Mouse (Mus musculus) embryonic fibroblast, embryonic 13.5 days (primary cell): ENCODE measurements around the gene Casr. TPM values are rescaled to one million over a fixed set of nuclear protein-coding genes. Genes with fewer than 3 reads are reported as not detected.

Experiments
- H3K27ac ChIP-seq: 2 replicates; pipeline ENCODE4 v1.5.1; 2012; ENCODE audit warnings: low read length, control low read depth, inconsistent platforms; ENCODE audit not compliant: insufficient read depth
- H3K4me1 ChIP-seq: 2 replicates; pipeline ENCODE4 v1.6.1; 2011; ENCODE audit warnings: low read length; ENCODE audit not compliant: control insufficient read depth, insufficient read depth
- H3K4me3 ChIP-seq: 2 replicates; pipeline ENCODE4 v1.5.1; 2011; ENCODE audit warnings: mild to moderate bottlenecking, control low read depth, low read length; ENCODE audit not compliant: insufficient read depth
- CTCF ChIP-seq: IDR thresholded peaks from 2 replicates; pipeline ENCODE4 v1.5.1; 2011; ENCODE audit warnings: mild to moderate bottlenecking, control low read depth, low read length, moderate library complexity, borderline replicate concordance; ENCODE audit not compliant: insufficient read depth
- POLR2A ChIP-seq: IDR thresholded peaks from 2 replicates; pipeline ENCODE4 v1.6.1; 2011; ENCODE audit warnings: low read depth, mild to moderate bottlenecking, control low read depth, low read length, moderate library complexity
- polyA plus RNA-seq: library from polyadenylated mRNA; stranded (reverse); fragments of >200 nt; gene quantifications from 2 replicates; pipeline ENCODE4 v1.2.4, GENCODE M21; 2011; ENCODE audit warnings: low read depth; ENCODE audit not compliant: missing spikeins, insufficient read length

Gene Casr
- polyA plus RNA-seq, 1 experiment, result not detected

- no peaks in the 10 kb centered on the region for H3K4me1 ChIP-seq
- no peak for TF ChIP-seq CTCF
- TF ChIP-seq POLR2A, result no peak
- H3K27ac ChIP-seq, result no peak overlapping the region
- no peak overlapping the region for H3K4me3 ChIP-seq
Measured at GRCm38 (mm10) chr16:36460426-36460825, 101.5 kb downstream of the Casr start.

GRCm38 (mm10) chr16:36455342-36455802 is 106.6 kb downstream of the Casr start, which contains the start of gene Stfa3:
TSS of gene Stfa3 (minus strand) at chr16:36455392.
- no peaks in the 10 kb centered on the region for H3K4me1 ChIP-seq
- H3K4me3 ChIP-seq, result no peak within 1 kb of the TSS
- TF ChIP-seq POLR2A (no peak), CTCF (no peak)
- no peak within 1 kb of the TSS for H3K27ac ChIP-seq

Other genes with a start within 250 kb of the Casr start
- gene BC117090, start 227.8 kb downstream of the Casr start, polyA plus RNA-seq, result not detected in 2 replicates
- not detected in 2 replicates for gene BC100530, start 194.4 kb downstream of the Casr start, polyA plus RNA-seq
- not detected in 2 replicates for gene Stfa2, start 153.7 kb downstream of the Casr start, polyA plus RNA-seq
- gene Stfa3, start 106.7 kb downstream of the Casr start, polyA plus RNA-seq, result not detected in 2 replicates
- gene Cd86, start 103.9 kb upstream of the Casr start, polyA plus RNA-seq, result 0.21 TPM in 1 of 2 replicates, not detected in the other
- not detected in 2 replicates for gene Ildr1, start 131.8 kb upstream of the Casr start, polyA plus RNA-seq
- 0.86 TPM in 1 of 2 replicates, not detected in the other for gene Slc15a2, start 222.8 kb upstream of the Casr start, polyA plus RNA-seq